Mouse (Mus musculus): ENCODE measurements around the gene Mlycd. TPM values are rescaled to one million over a fixed set of nuclear protein-coding genes. Genes with fewer than 3 reads are reported as not detected.
A peak's percentile ranks its signal among the peaks of the same experiment; 100 is the strongest.

The Mlycd gene
- total RNA-seq, 2 experiments from 2014 or later: 70.4 to 72.5 TPM

DNA sequence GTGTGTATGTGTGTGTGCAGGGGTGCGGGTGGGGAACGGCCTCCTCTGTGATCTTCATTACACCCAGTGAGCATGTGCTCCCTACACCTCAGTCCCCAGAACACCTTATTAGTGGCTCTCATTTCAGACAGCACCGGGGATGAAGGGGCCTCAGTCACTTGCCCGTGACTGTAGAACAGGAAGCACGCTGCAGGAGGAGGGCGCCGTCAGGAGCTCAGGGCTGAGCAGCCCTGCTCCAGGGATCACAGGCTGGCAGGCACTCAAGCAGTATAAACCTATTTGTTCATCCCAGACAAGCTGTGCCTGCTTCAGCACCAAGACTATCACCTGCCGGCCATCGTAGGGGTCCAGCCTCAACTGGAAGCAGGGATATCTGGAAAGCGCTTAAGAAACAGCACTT, 9.2 kb downstream of the Mlycd start:
- DNase-seq: no peak

DNA sequence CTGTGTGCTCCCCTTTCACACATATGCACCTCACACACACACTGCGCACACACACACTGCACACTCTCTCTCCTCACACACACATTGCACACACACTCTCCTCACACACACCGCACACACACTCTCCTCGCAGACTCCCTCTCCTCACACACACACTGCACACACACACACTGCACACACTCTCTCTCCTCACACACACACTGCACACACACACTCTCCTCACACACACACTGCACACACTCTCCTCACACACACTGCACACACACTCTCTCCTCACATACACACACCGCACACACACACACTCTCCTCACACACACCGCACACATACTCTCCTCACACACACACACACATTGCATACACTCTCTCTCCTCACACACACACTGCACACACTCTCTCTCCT, 10.0 kb downstream of the Mlycd start:
- DNase-seq: no peak

- DNase-seq: no peak
Measured at GRCm38 (mm10) chr8:119408311-119408710, 13.6 kb downstream of the Mlycd start.

DNA sequence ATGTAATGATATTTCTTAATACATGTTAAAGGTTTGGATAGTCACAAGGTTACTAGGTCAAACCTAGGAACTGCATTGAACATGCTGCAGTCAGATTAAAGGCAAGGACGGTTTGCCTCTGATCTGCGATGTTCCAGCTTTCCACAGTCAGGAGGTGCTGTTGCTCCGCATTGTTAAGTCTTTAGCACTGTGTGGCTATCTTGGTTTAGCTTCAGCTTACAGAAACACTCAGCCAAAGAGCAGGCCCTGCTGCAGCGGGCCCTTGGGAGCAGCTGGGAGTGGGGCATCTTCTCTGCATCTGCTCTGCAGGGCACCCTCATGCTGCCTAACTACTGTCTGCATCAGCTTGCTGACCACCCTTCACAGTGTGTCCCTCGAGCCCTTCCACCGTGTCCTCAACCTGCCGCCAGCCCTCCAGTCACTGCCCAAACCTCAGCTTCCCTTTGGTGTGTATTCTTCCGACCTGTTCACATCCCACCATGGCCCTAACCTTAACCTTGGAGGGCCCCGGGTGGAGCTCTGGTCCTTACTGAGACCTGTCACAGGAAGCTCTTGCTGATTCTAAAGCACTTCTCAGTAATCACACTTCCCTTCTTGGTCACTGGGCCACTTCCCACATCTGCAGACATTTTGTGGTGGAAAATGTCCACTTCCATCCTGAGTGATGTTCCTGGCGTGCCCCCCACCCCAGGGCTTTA, 17.5 kb downstream of the Mlycd start:
- no peak for DNase-seq

GRCm38 (mm10) chr8:119412735-119413498, 18.2 kb downstream of the Mlycd start:
- DNase-seq: peak; percentile 84

DNA sequence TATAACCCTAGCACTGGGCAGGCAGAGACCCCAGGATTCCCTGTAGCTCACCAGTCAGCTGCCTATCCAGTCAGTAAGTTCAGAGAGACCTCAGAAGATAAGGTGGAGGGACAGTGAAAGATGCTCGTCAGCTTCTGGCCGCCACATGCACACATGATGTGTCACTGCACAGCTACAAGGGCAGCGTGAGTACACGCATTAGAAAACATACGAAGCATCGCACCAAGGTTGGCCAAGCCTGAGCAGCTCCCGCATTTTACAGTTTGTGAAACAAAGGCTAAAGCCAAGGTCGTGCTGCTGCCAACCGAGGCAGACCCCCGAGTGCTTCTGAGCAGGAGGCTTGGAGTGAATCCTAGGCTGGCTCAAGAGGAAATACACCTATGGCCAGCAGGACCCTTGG, 18.9 kb downstream of the Mlycd start:
- DNase-seq: no peak

- no peak for DNase-seq
Measured at GRCm38 (mm10) chr8:119420318-119420717, 25.6 kb downstream of the Mlycd start.

DNA sequence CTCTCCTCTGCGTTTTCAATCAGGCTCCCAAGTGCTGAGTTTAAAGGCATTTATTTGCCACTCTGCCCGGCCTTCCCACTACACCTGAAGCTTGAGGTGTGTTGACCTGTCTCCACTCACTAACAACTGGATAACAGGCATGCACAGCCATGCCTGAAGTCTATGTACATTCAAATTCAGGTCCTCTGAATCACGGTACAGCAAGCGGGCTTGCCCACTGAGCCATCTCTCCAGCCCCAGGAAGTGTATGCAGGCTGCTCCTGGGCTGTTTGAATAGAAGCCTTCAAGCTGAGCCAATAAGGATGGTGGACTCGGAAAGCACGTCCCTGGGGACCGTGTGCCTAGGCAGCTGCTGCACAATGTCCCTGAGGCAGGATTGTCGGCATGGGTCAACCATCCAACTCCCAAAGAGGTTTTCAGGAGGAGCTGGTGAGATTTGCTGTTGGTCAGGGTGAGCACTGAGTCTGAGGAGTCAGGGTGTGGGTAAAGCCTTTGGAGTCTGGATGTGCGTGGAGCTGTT, 27.0 kb downstream of the Mlycd start:
- no peak for DNase-seq

GRCm38 (mm10) chr8:119422123-119422711, 27.5 kb downstream of the Mlycd start:
- DNase-seq: peak; percentile 60

DNA sequence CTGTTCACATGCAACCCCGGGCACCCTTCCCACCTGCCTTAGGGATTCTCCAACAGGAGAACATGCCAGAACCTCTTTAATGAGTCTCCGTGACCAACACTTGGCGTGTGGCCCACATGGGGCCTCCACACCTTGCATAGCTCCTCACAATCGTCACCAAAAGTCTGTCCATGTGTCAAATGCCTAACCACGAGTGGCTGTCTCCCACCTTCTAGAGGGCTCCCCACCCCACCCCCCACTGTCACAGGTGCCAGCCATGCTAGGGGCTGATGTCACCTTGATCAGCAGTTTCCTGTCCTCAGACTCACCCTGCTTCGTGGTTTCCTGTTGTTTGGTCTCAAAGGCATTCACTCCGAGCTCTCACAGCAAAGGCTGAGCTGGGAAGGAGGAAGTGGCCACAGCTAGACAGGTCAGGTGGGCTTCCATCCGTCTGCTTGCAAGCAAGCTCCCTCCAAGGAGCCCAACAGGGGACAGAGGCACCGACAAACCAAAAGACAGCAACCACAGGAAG, 29.0 kb downstream of the Mlycd start:
- peak; percentile 59 for DNase-seq

- DNase-seq: no peak
Measured at GRCm38 (mm10) chr8:119424199-119424733, 29.6 kb downstream of the Mlycd start.

DNA sequence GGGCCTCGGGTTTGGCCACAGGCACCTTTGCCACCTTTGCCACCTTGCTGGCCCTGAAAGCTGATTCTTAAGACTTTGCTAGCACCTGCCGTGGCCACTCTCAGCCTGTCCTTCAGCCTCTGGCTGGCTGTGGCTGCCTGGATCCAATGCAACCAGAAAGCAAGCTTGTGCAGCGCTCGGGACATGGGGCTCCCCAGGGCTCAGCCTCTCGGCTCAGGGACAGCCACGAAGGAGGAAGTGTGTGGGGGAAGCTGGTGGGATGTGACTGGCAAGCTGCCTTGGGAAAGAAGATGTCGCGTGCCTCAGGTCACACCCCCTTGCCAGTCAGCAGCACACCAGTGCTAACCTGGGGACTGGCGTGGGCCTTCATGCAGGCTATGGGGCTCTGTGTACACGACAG, 30.1 kb downstream of the Mlycd start:
- DNase-seq: no peak

DNA sequence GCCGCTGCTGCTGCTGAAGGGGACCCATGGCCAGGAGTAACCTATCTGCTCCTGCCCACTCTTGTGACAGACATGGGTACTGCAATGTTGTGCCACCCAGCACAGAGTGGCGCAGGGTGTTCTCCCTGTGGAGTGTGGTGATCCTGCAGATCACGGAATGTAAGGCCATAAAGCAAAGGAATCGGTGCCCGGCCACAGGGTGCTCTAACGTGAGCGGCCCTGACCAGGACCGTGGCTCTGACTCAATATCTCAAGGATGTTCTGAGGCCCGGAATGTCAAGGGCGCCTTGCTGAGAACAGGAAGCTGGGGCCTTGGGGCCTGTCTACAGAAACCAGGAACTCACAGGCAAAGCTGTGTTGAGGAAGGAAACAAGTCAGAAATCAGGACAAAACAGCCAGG, 30.9 kb downstream of the Mlycd start:
- peak; percentile 60 for DNase-seq

DNA sequence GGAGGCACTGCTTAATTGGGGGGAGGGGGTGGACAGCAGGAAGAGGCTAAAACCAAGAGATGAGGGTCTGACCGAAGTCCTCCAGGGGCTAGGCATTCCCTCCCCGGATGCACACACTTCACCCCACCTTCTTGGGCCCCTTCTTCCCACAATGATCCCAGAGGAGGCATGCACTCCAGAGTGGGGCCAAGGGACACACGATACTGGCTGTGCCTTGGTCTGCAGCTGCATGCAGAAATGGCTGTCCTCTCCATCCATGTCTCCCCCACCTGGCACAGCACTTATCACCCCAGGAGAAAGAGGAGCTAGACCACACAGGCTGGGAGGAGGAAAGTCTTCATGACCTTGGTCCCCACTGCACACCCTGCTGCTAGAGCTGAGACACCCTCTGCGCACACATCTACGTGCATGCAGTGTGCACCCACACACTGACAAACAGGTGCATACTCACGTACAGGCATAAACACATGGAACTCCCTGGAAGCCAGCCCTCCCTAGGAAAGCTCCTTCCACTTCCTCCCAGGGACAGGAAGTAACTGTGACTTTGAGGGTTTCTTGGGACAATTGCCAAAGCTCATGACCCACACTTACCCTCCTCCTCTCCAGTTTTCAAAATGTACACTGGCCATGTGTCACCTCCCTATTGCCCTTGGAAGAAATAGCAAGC, 31.5 kb downstream of the Mlycd start:
- no peak for DNase-seq

- DNase-seq: peak; percentile 49
Measured at GRCm38 (mm10) chr8:119427634-119428349, 33.1 kb downstream of the Mlycd start.

- DNase-seq: no peak
Measured at GRCm38 (mm10) chr8:119428350-119428740, 33.7 kb downstream of the Mlycd start.

DNA sequence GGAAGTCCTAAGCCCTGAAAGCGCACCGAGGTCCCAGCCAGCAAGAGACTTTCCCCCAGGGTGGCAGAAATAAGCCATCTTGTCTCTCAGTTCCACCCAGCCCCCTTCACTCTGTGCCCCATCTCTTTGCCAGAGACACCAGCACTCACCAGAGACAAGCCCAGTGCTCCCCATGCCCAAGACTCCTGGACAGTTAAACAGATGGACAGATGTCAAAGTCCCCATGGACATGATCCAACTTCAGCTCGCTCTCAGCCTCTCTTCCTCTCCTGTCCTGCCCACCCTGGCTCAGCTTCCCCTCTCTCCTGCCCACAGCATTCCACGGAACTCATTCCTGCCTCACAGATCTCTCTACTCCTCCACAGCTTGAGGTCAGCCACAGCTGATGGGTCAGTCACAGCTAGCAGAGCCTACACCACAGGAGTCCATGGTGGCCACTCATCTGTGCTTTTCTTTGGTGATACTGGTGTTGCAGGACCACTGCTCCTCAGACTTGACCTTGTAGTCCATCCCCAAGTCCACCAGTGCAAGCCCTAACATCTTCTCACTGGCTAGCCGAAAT, 34.2 kb downstream of the Mlycd start:
- no peak for DNase-seq

- DNase-seq: no peak
Measured at GRCm38 (mm10) chr8:119429552-119429951, 34.9 kb downstream of the Mlycd start.

DNA sequence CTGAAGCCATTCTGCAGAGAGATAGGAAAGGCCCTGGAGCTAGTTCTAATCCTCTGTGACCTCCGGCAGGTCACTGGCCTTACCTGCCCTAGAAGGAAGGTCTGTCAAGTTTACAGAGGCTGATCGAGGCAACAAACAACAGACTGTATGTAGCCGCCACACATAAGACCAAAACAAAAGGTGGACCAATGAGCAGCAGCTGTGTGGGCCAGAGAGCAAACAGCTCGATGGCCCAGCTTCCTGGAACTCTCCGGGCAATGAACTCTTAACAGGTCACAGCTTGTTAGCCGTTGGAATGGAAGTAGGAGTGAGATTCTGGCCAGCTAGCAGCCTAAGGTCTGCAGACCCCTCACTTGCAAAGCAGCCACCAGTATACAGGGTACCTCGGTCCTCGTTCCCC, 35.6 kb downstream of the Mlycd start:
- no peak for DNase-seq

DNA sequence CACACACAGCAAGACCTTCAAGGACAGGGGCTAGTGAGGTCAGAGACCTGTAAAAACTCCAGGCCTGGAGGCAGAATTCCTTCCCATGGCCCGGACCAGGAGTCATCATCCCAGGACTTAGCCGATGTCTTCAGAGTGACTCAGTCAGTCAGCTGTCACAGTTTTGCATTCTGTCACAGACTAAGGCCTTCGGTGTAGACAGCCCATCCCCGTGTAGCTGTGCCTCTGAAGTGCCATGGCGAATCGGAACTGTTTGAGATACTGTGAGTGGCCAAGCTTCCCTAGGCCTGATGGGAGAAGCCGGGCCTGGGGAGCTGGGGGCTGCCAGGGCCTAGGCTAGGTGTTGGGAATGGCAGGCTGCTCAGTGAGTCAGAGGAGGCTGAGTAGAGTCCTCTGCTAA, 36.0 kb downstream of the Mlycd start:
- no peak for DNase-seq

- DNase-seq: no peak
Measured at GRCm38 (mm10) chr8:119432372-119432771, 37.7 kb downstream of the Mlycd start.
